Mouse (Mus musculus): Measurements from ENCODE around the gene Pakap. TPM values are rescaled to one million over a fixed set of nuclear protein-coding genes. Genes with fewer than 3 reads are reported as not detected.

Pakap gene
- polyA plus RNA-seq, 1 experiment = 7.1 TPM

- peaks cover 8% of the 10 kb centered on the region for H3K36me3 ChIP-seq (ENCODE audit: control insufficient read depth, insufficient read depth)
- no peak overlapping the region for H3K4me3 ChIP-seq (ENCODE audit: insufficient read depth, poor library complexity, severe bottlenecking)
Observed at GRCm38 (mm10) chr4:57866990-57867389, 299.0 kb downstream of the Pakap start.

GRCm38 (mm10) chr4:57867454-57867853, 299.5 kb downstream of the Pakap start:
- Histone ChIP-seq H3ac (ENCODE audit: control insufficient read depth, insufficient read length, low read depth) (no peak overlapping the region), H3K27me3 (ENCODE audit: control insufficient read depth, insufficient read depth, insufficient read length) (no peaks in the 10 kb centered on the region)
- TF ChIP-seq FOSL1 (IDR thresholded peaks at IDR 0.05; ENCODE audit: insufficient read depth, low read length, poor library complexity, severe bottlenecking) (no peak), CTCF (IDR thresholded peaks at IDR 0.05; ENCODE audit: control insufficient read depth, insufficient read depth, insufficient read length) (no peak), MYOD1 (IDR thresholded peaks at IDR 0.05; ENCODE audit: control insufficient read depth, insufficient read length, low read depth) (no peak), CEBPB (IDR thresholded peaks at IDR 0.05; ENCODE audit: low read depth) (no peak), MYOG (IDR thresholded peaks at IDR 0.05; ENCODE audit: control insufficient read depth, extremely low read depth, insufficient read length) (no peak), USF1 (IDR thresholded peaks at IDR 0.05; ENCODE audit: low read depth) (no peak), MAX (IDR thresholded peaks at IDR 0.05) (no peak)

More at GRCm38 (mm10) chr4:57866990-57867389, 299.0 kb downstream of the Pakap start:
- Histone ChIP-seq H3K79me3 (ENCODE audit: low read depth) (peaks cover 53% of the 10 kb centered on the region), H3K27me3 (ENCODE audit: control insufficient read depth, insufficient read depth, insufficient read length) (no peaks in the 10 kb centered on the region), H3K79me2 (ENCODE audit: control insufficient read depth, insufficient read depth) (peaks cover 99% of the 10 kb centered on the region), H3ac (ENCODE audit: control insufficient read depth, insufficient read length, low read depth) (no peak overlapping the region)
- TF ChIP-seq CTCF (IDR thresholded peaks at IDR 0.05; ENCODE audit: control insufficient read depth, insufficient read depth, insufficient read length) = no peak
- no peak for TF ChIP-seq MYOD1 (IDR thresholded peaks at IDR 0.05; ENCODE audit: control insufficient read depth, insufficient read length, low read depth)
- TF ChIP-seq MYOG (IDR thresholded peaks at IDR 0.05; ENCODE audit: control insufficient read depth, extremely low read depth, insufficient read length) = no peak
- no peak for TF ChIP-seq FOSL1 (IDR thresholded peaks at IDR 0.05; ENCODE audit: insufficient read depth, low read length, poor library complexity, severe bottlenecking)
- no peak for TF ChIP-seq MAX (IDR thresholded peaks at IDR 0.05)
- TF ChIP-seq CEBPB (IDR thresholded peaks at IDR 0.05; ENCODE audit: low read depth) = no peak
- no peak for TF ChIP-seq USF1 (IDR thresholded peaks at IDR 0.05; ENCODE audit: low read depth)

GRCm38 (mm10) chr4:57879137-57879536, 311.2 kb downstream of the Pakap start:
- no peak overlapping the region for H3K4me3 ChIP-seq (ENCODE audit: insufficient read depth, poor library complexity, severe bottlenecking)
- H3K79me3 ChIP-seq (ENCODE audit: low read depth) = peaks cover 24% of the 10 kb centered on the region
- H3K36me3 ChIP-seq (ENCODE audit: control insufficient read depth, insufficient read depth) = peaks cover 14% of the 10 kb centered on the region
- H3K27me3 ChIP-seq (ENCODE audit: control insufficient read depth, insufficient read depth, insufficient read length) = no peaks in the 10 kb centered on the region
- no peak overlapping the region for H3ac ChIP-seq (ENCODE audit: control insufficient read depth, insufficient read length, low read depth)
- peaks cover 62% of the 10 kb centered on the region for H3K79me2 ChIP-seq (ENCODE audit: control insufficient read depth, insufficient read depth)
- no peak for TF ChIP-seq CTCF (IDR thresholded peaks at IDR 0.05; ENCODE audit: control insufficient read depth, insufficient read depth, insufficient read length)
- no peak for TF ChIP-seq MYOD1 (IDR thresholded peaks at IDR 0.05; ENCODE audit: control insufficient read depth, insufficient read length, low read depth)

More at GRCm38 (mm10) chr4:57867454-57867853, 299.5 kb downstream of the Pakap start:
- H3K4me3 ChIP-seq (ENCODE audit: insufficient read depth, poor library complexity, severe bottlenecking) = no peak overlapping the region
- peaks cover 99% of the 10 kb centered on the region for H3K79me2 ChIP-seq (ENCODE audit: control insufficient read depth, insufficient read depth)
- H3K79me3 ChIP-seq (ENCODE audit: low read depth) = peaks cover 52% of the 10 kb centered on the region
- peaks cover 10% of the 10 kb centered on the region for H3K36me3 ChIP-seq (ENCODE audit: control insufficient read depth, insufficient read depth)

- Histone ChIP-seq H3ac (ENCODE audit: control insufficient read depth, insufficient read length, low read depth) (no peak overlapping the region), H3K27me3 (ENCODE audit: control insufficient read depth, insufficient read depth, insufficient read length) (no peaks in the 10 kb centered on the region), H3K4me3 (ENCODE audit: insufficient read depth, poor library complexity, severe bottlenecking) (no peak overlapping the region), H3K79me2 (ENCODE audit: control insufficient read depth, insufficient read depth) (peaks cover 70% of the 10 kb centered on the region), H3K36me3 (ENCODE audit: control insufficient read depth, insufficient read depth) (peaks cover 14% of the 10 kb centered on the region), H3K79me3 (ENCODE audit: low read depth) (peaks cover 29% of the 10 kb centered on the region)
- TF ChIP-seq MYOG (IDR thresholded peaks at IDR 0.05; ENCODE audit: control insufficient read depth, extremely low read depth, insufficient read length) (no peak), CTCF (IDR thresholded peaks at IDR 0.05; ENCODE audit: control insufficient read depth, insufficient read depth, insufficient read length) (peak; percentile 53)
Observed at GRCm38 (mm10) chr4:57879804-57880357, 311.9 kb downstream of the Pakap start.

- H3K27me3 ChIP-seq (ENCODE audit: control insufficient read depth, insufficient read depth, insufficient read length) = no peaks in the 10 kb centered on the region
- H3K79me3 ChIP-seq (ENCODE audit: low read depth) = peaks cover 53% of the 10 kb centered on the region
- no peak overlapping the region for H3ac ChIP-seq (ENCODE audit: control insufficient read depth, insufficient read length, low read depth)
- no peak overlapping the region for H3K4me3 ChIP-seq (ENCODE audit: insufficient read depth, poor library complexity, severe bottlenecking)
- peaks cover 23% of the 10 kb centered on the region for H3K36me3 ChIP-seq (ENCODE audit: control insufficient read depth, insufficient read depth)
- peaks cover 98% of the 10 kb centered on the region for H3K79me2 ChIP-seq (ENCODE audit: control insufficient read depth, insufficient read depth)
- TF ChIP-seq MYOG (IDR thresholded peaks at IDR 0.05; ENCODE audit: control insufficient read depth, extremely low read depth, insufficient read length) = no peak
- TF ChIP-seq FOSL1 (IDR thresholded peaks at IDR 0.05; ENCODE audit: insufficient read depth, low read length, poor library complexity, severe bottlenecking) = no peak
- no peak for TF ChIP-seq CEBPB (IDR thresholded peaks at IDR 0.05; ENCODE audit: low read depth)
- TF ChIP-seq MYOD1 (IDR thresholded peaks at IDR 0.05; ENCODE audit: control insufficient read depth, insufficient read length, low read depth) = no peak
- no peak for TF ChIP-seq CTCF (IDR thresholded peaks at IDR 0.05; ENCODE audit: control insufficient read depth, insufficient read depth, insufficient read length)
- TF ChIP-seq MAX (IDR thresholded peaks at IDR 0.05) = no peak
- TF ChIP-seq USF1 (IDR thresholded peaks at IDR 0.05; ENCODE audit: low read depth) = no peak
Observed at GRCm38 (mm10) chr4:57883520-57884421, 315.8 kb downstream of the Pakap start.
